Mouse (Mus musculus): ENCODE data around the gene Kdm2b. TPM values are rescaled to one million over a fixed set of nuclear protein-coding genes. Genes with fewer than 3 reads are reported as not detected.

The Kdm2b gene
- polyA plus RNA-seq (2015; fragmentation: Nextera tagmentation; extraction: Ambion mirVana) = 92.2 and 95.6 TPM in 2 replicates

GRCm38 (mm10) chr5:122989551-122990330 is at the start of gene Kdm2b:
TSS of gene Kdm2b (minus strand) at chr5:122989823.
- H3K9ac ChIP-seq (replicated peaks; ENCODE audit: low read length) = peak within 1 kb of the TSS; percentile 88
- 4% methylated on average over 15 of the region's 15 CpGs for WGBS
- no peaks in the 10 kb centered on the region for H3K36me3 ChIP-seq (ENCODE audit: insufficient read depth, low read length)
- H3K27me3 ChIP-seq (ENCODE audit: insufficient read depth, low read length) = no peaks in the 10 kb centered on the region
- peaks cover 70% of the 10 kb centered on the region for H3K4me1 ChIP-seq (ENCODE audit: insufficient read depth, low read length)
- peak within 1 kb of the TSS; percentile 80 for H3K4me3 ChIP-seq (ENCODE audit: low read length)
- ATAC-seq (ENCODE audit: low FRiP score, low TSS enrichment) = no peak; the same call in 1 of the 2 replicates
- H3K27ac ChIP-seq (ENCODE audit: low read length) = peak within 1 kb of the TSS; percentile 96
- H3K9me3 ChIP-seq (ENCODE audit: low read length) = no peaks in the 10 kb centered on the region
- H3K4me2 ChIP-seq (replicated peaks; ENCODE audit: low read depth, low read length) = peak within 1 kb of the TSS; percentile 96

DNA sequence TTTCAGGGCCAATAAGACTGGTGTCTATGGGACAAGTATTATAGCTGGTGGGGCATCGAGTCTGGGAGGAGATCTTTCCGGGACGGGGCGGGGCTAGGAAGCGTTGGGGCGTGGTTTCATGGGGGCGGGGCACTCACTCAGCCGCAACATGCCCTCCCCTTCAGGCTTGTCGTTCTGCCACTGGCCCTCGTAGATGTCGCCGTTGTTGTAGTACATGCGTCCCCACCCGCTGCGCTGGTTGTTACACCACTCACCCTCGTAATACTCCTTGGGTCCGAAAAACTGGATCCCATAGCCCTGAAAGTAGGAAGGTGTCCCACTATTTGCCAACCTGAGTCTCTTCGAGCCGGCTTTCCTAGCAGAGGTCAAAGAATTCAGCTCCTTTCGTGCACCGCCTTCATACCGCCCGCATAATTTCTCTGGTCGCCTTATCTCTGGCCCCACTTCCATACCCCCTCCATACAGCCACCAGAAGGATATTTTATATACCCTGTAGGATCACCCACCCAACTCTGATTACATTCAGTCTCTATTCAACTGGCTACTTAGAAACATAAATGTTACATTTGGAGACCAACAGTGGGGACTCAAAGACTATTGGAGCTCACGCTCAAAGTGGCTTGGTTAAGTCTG is 49.6 kb upstream of the Kdm2b start:
- Histone ChIP-seq H3K4me1 (ENCODE audit: insufficient read depth, low read length) (peaks cover 16% of the 10 kb centered on the region; the same call in 1 of the 2 replicates), H3K27ac (ENCODE audit: low read length) (no peak overlapping the region), H3K4me3 (ENCODE audit: low read length) (peak overlapping the region; percentile 41), H3K4me2 (replicated peaks; ENCODE audit: low read depth, low read length) (peak overlapping the region; percentile 68), H3K27me3 (ENCODE audit: insufficient read depth, low read length) (no peaks in the 10 kb centered on the region), H3K9me3 (ENCODE audit: low read length) (no peaks in the 10 kb centered on the region), H3K36me3 (ENCODE audit: insufficient read depth, low read length) (no peaks in the 10 kb centered on the region), H3K9ac (replicated peaks; ENCODE audit: low read length) (peak overlapping the region; percentile 54)
- ATAC-seq (ENCODE audit: low FRiP score, low TSS enrichment) = peak; percentile 52; the same call in 1 of the 2 replicates
- WGBS = 5% methylated on average over 25 of the region's 25 CpGs

- ATAC-seq (ENCODE audit: low FRiP score, low TSS enrichment) = no peak
- 83% methylated on average over 5 of the region's 5 CpGs for whole genome bisulfite sequencing
- Histone ChIP-seq H3K9me3 (ENCODE audit: low read length) (no peaks in the 10 kb centered on the region), H3K9ac (replicated peaks; ENCODE audit: low read length) (no peak overlapping the region), H3K4me2 (replicated peaks; ENCODE audit: low read depth, low read length) (no peak overlapping the region), H3K27ac (ENCODE audit: low read length) (no peak overlapping the region), H3K4me3 (ENCODE audit: low read length) (no peak overlapping the region), H3K27me3 (ENCODE audit: insufficient read depth, low read length) (no peaks in the 10 kb centered on the region), H3K36me3 (ENCODE audit: insufficient read depth, low read length) (no peaks in the 10 kb centered on the region), H3K4me1 (ENCODE audit: insufficient read depth, low read length) (peaks cover 16% of the 10 kb centered on the region; the same call in 1 of the 2 replicates)
Observed at GRCm38 (mm10) chr5:123038115-123038514, 48.5 kb upstream of the Kdm2b start.

GRCm38 (mm10) chr5:123035564-123035963 is 45.9 kb upstream of the Kdm2b start:
- Histone ChIP-seq H3K27ac (ENCODE audit: low read length) (0 out of 2 replicates have a peak overlapping the region, but pooled peaks have one; percentile 38), H3K9ac (replicated peaks; ENCODE audit: low read length) (no peak overlapping the region), H3K27me3 (ENCODE audit: insufficient read depth, low read length) (no peaks in the 10 kb centered on the region), H3K4me1 (ENCODE audit: insufficient read depth, low read length) (peaks cover 16% of the 10 kb centered on the region; the same call in 1 of the 2 replicates), H3K4me3 (ENCODE audit: low read length) (no peak overlapping the region), H3K4me2 (replicated peaks; ENCODE audit: low read depth, low read length) (no peak overlapping the region), H3K36me3 (ENCODE audit: insufficient read depth, low read length) (peaks cover 13% of the 10 kb centered on the region), H3K9me3 (ENCODE audit: low read length) (0 out of 2 replicates have a peak, but pooled peaks cover 5% of the 10 kb centered on the region)
- peak; percentile 59 for ATAC-seq (ENCODE audit: low FRiP score, low TSS enrichment)
- 21% methylated on average over 6 of the region's 6 CpGs for WGBS

GRCm38 (mm10) chr5:123035089-123035488 is 45.5 kb upstream of the Kdm2b start:
- Histone ChIP-seq H3K36me3 (ENCODE audit: insufficient read depth, low read length) (peaks cover 18% of the 10 kb centered on the region), H3K4me3 (ENCODE audit: low read length) (no peak overlapping the region), H3K9ac (replicated peaks; ENCODE audit: low read length) (no peak overlapping the region), H3K27ac (ENCODE audit: low read length) (0 out of 2 replicates have a peak overlapping the region, but pooled peaks have one; percentile 38), H3K4me1 (ENCODE audit: insufficient read depth, low read length) (peaks cover 16% of the 10 kb centered on the region; the same call in 1 of the 2 replicates), H3K27me3 (ENCODE audit: insufficient read depth, low read length) (no peaks in the 10 kb centered on the region), H3K9me3 (ENCODE audit: low read length) (0 out of 2 replicates have a peak, but pooled peaks cover 5% of the 10 kb centered on the region), H3K4me2 (replicated peaks; ENCODE audit: low read depth, low read length) (no peak overlapping the region)
- no peak for ATAC-seq (ENCODE audit: low FRiP score, low TSS enrichment)
- 89% methylated on average over 4 of the region's 4 CpGs for WGBS

DNA sequence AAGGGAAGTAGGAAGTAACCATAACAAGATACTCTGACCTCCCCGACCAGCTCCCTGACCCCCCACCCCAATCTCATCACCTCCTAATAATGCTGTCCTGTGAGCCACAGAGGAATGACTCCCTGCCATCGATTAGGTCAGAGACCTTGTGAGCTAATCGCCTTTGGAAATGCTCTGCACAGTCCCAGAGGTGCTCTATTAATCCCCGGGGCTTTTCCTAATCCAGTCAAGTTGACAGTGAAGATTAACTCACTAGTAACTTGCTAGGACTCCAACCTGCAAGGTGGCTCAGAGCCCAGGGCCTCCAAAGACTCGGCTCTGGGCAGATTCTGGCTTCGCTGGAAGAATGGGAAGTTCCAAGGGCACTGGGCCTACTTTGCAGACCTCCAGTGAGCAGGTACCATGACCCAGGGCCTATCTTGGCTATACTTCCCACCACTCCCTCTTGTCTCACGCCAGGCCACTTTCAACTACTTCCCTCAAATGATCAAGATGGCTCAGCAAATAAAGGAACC is 44.1 kb upstream of the Kdm2b start:
- ATAC-seq (ENCODE audit: low FRiP score, low TSS enrichment) = no peak
- Histone ChIP-seq H3K4me3 (ENCODE audit: low read length) (no peak overlapping the region), H3K4me1 (ENCODE audit: insufficient read depth, low read length) (peaks cover 7% of the 10 kb centered on the region; the same call in 1 of the 2 replicates), H3K27me3 (ENCODE audit: insufficient read depth, low read length) (no peaks in the 10 kb centered on the region), H3K36me3 (ENCODE audit: insufficient read depth, low read length) (peaks cover 28% of the 10 kb centered on the region), H3K9me3 (ENCODE audit: low read length) (0 out of 2 replicates have a peak, but pooled peaks cover 5% of the 10 kb centered on the region), H3K27ac (ENCODE audit: low read length) (no peak overlapping the region), H3K9ac (replicated peaks; ENCODE audit: low read length) (no peak overlapping the region), H3K4me2 (replicated peaks; ENCODE audit: low read depth, low read length) (no peak overlapping the region)
- WGBS = 70% methylated on average over 7 of the region's 7 CpGs

- peaks cover 28% of the 10 kb centered on the region for H3K36me3 ChIP-seq (ENCODE audit: insufficient read depth, low read length)
- no peak overlapping the region for H3K4me2 ChIP-seq (replicated peaks; ENCODE audit: low read depth, low read length)
- H3K4me1 ChIP-seq (ENCODE audit: insufficient read depth, low read length) = peaks cover 16% of the 10 kb centered on the region; the same call in 1 of the 2 replicates
- H3K9me3 ChIP-seq (ENCODE audit: low read length) = 0 out of 2 replicates have a peak, but pooled peaks cover 5% of the 10 kb centered on the region
- no peaks in the 10 kb centered on the region for H3K27me3 ChIP-seq (ENCODE audit: insufficient read depth, low read length)
- no peak overlapping the region for H3K9ac ChIP-seq (replicated peaks; ENCODE audit: low read length)
- H3K27ac ChIP-seq (ENCODE audit: low read length) = no peak overlapping the region
- ATAC-seq (ENCODE audit: low FRiP score, low TSS enrichment) = no peak
- no peak overlapping the region for H3K4me3 ChIP-seq (ENCODE audit: low read length)
- WGBS = 95% methylated on average over 3 of the region's 3 CpGs
Observed at GRCm38 (mm10) chr5:123031312-123031711, 41.7 kb upstream of the Kdm2b start.

- H3K27ac ChIP-seq (ENCODE audit: low read length) = no peak overlapping the region
- no peak for ATAC-seq (ENCODE audit: low FRiP score, low TSS enrichment)
- WGBS = 88% methylated on average over 7 of the region's 7 CpGs
- H3K9ac ChIP-seq (replicated peaks; ENCODE audit: low read length) = no peak overlapping the region
- no peaks in the 10 kb centered on the region for H3K27me3 ChIP-seq (ENCODE audit: insufficient read depth, low read length)
- peaks cover 28% of the 10 kb centered on the region for H3K36me3 ChIP-seq (ENCODE audit: insufficient read depth, low read length)
- H3K4me2 ChIP-seq (replicated peaks; ENCODE audit: low read depth, low read length) = no peak overlapping the region
- peaks cover 22% of the 10 kb centered on the region for H3K4me1 ChIP-seq (ENCODE audit: insufficient read depth, low read length)
- 0 out of 2 replicates have a peak, but pooled peaks cover 5% of the 10 kb centered on the region for H3K9me3 ChIP-seq (ENCODE audit: low read length)
- no peak overlapping the region for H3K4me3 ChIP-seq (ENCODE audit: low read length)
Observed at GRCm38 (mm10) chr5:123029729-123030128, 40.1 kb upstream of the Kdm2b start.

- no peak overlapping the region for H3K4me3 ChIP-seq (ENCODE audit: low read length)
- peaks cover 28% of the 10 kb centered on the region for H3K36me3 ChIP-seq (ENCODE audit: insufficient read depth, low read length)
- no peak overlapping the region for H3K4me2 ChIP-seq (replicated peaks; ENCODE audit: low read depth, low read length)
- WGBS = 66% methylated on average over 6 of the region's 6 CpGs
- H3K27me3 ChIP-seq (ENCODE audit: insufficient read depth, low read length) = no peaks in the 10 kb centered on the region
- ATAC-seq (ENCODE audit: low FRiP score, low TSS enrichment) = no peak
- H3K27ac ChIP-seq (ENCODE audit: low read length) = no peak overlapping the region
- peaks cover 23% of the 10 kb centered on the region for H3K4me1 ChIP-seq (ENCODE audit: insufficient read depth, low read length)
- H3K9ac ChIP-seq (replicated peaks; ENCODE audit: low read length) = no peak overlapping the region
- H3K9me3 ChIP-seq (ENCODE audit: low read length) = 0 out of 2 replicates have a peak, but pooled peaks cover 5% of the 10 kb centered on the region
Observed at GRCm38 (mm10) chr5:123027436-123027835, 37.8 kb upstream of the Kdm2b start.
